Mouse (Mus musculus) kidney, adult 2 months (tissue): Measurements from ENCODE around the gene Fgf11. TPM values are rescaled to one million over a fixed set of nuclear protein-coding genes. Genes with fewer than 3 reads are reported as not detected.

ENCODE experiments used
- DNase-seq: peaks from one replicate; pipeline ENCODE4 v3.0.0; 2021
- H3K27ac ChIP-seq: fragments of 200-500 bp; 2 replicates; pipeline ENCODE4 v1.5.1; 2012; ENCODE audit warnings: low read depth, low read length, control low read depth, inconsistent platforms; ENCODE audit not compliant: insufficient read depth
- H3K27me3 ChIP-seq: fragments of 200-500 bp; replicated peaks from 2 replicates; pipeline ENCODE4 v1.6.1; 2012; ENCODE audit warnings: mild to moderate bottlenecking, moderate library complexity, low read length, inconsistent platforms; ENCODE audit not compliant: control insufficient read depth, insufficient read depth
- H3K36me3 ChIP-seq: fragments of 200-500 bp; 2 replicates; pipeline ENCODE4 v1.6.1; 2012; ENCODE audit warnings: mild to moderate bottlenecking, moderate library complexity, low read length, inconsistent platforms; ENCODE audit not compliant: control insufficient read depth, insufficient read depth
- H3K4me1 ChIP-seq: fragments of 200-500 bp; 2 replicates; pipeline ENCODE4 v1.6.1; 2011; ENCODE audit warnings: low read length; ENCODE audit not compliant: control insufficient read depth, insufficient read depth
- H3K4me3 ChIP-seq: fragments of 200-500 bp; 2 replicates; pipeline ENCODE4 v1.5.1; 2011; ENCODE audit warnings: mild to moderate bottlenecking, low read depth, low read length, control low read depth; ENCODE audit not compliant: insufficient read depth
- CTCF ChIP-seq: fragments of 200-500 bp; conservative IDR thresholded peaks from 2 replicates; pipeline ENCODE4 v1.5.1; 2011; ENCODE audit warnings: low read depth, mild to moderate bottlenecking, control low read depth, low read length, moderate library complexity, mixed read lengths; ENCODE audit not compliant: insufficient read depth, insufficient read length
- POLR2A ChIP-seq: fragments of 200-500 bp; IDR thresholded peaks from one replicate; pipeline ENCODE4 v1.6.1; 2011; ENCODE audit warnings: low read depth, low read length, control low read depth
- WGBS: fragments of 180-500 bp; shearing (Covaris S2); methylation state at CpG from one replicate; pipeline ENCODE4 v1.1.7; 2018; 5-methylcytosine and 5-hydroxymethylcytosine counted together
- polyA plus RNA-seq: library from polyadenylated mRNA; depleted of rRNA; stranded (reverse); fragments of >200 nt; gene quantifications from 2 replicates; pipeline ENCODE4 v1.2.3, GENCODE M21; 2012

Fgf11 gene
- polyA plus RNA-seq, 1 experiment, result 2.6 TPM

GRCm38 (mm10) chr11:69804652-69804940 is 2.9 kb upstream of the Fgf11 start:
- 11% methylated on average over 12 of the region's 12 CpGs for WGBS

GRCm38 (mm10) chr11:69803786-69804651 is 2.4 kb upstream of the Fgf11 start:
- WGBS, result 2% methylated on average over 60 of the region's 60 CpGs
- Histone ChIP-seq H3K4me1 (peaks cover 20% of the 10 kb centered on the region), H3K4me3 (peak overlapping the region; percentile 45), H3K27ac (peak overlapping the region; percentile 18; the same call in 1 of the 2 replicates), H3K27me3 (no peaks in the 10 kb centered on the region; the same call in 1 of the 2 replicates), H3K36me3 (no peaks in the 10 kb centered on the region)
- DNase-seq, result peak; percentile 90
- TF ChIP-seq CTCF (peak; percentile 57), POLR2A (no peak)

More at GRCm38 (mm10) chr11:69804652-69804940, 2.9 kb upstream of the Fgf11 start:
- peak overlapping the region; percentile 45 for H3K4me3 ChIP-seq
- no peaks in the 10 kb centered on the region for H3K36me3 ChIP-seq
- H3K27ac ChIP-seq, result 0 out of 2 replicates have a peak overlapping the region, but pooled peaks have one; percentile 17
- peaks cover 20% of the 10 kb centered on the region for H3K4me1 ChIP-seq
- TF ChIP-seq POLR2A, result no peak
- TF ChIP-seq CTCF, result no peak
- DNase-seq, result peak; percentile 67
- H3K27me3 ChIP-seq, result no peaks in the 10 kb centered on the region; the same call in 1 of the 2 replicates

GRCm38 (mm10) chr11:69803328-69803727 is 1.7 kb upstream of the Fgf11 start:
- Histone ChIP-seq H3K27me3 (no peaks in the 10 kb centered on the region; the same call in 1 of the 2 replicates), H3K4me3 (peak overlapping the region; percentile 45), H3K27ac (no peak overlapping the region), H3K4me1 (peaks cover 20% of the 10 kb centered on the region), H3K36me3 (no peaks in the 10 kb centered on the region)
- TF ChIP-seq CTCF, result no peak
- 5% methylated on average over 12 of the region's 12 CpGs for WGBS
- DNase-seq, result no peak

GRCm38 (mm10) chr11:69802648-69803105 is 1.0 kb upstream of the Fgf11 start:
- Histone ChIP-seq H3K36me3 (no peaks in the 10 kb centered on the region), H3K27ac (no peak overlapping the region), H3K4me3 (peak overlapping the region; percentile 45), H3K4me1 (peaks cover 20% of the 10 kb centered on the region), H3K27me3 (no peaks in the 10 kb centered on the region; the same call in 1 of the 2 replicates)
- DNase-seq, result peak; percentile 87
- 2% methylated on average over 33 of the region's 33 CpGs for WGBS
- TF ChIP-seq CTCF (no peak), POLR2A (no peak)

GRCm38 (mm10) chr11:69800392-69801197 is 1.1 kb downstream of the Fgf11 start:
- Histone ChIP-seq H3K4me3 (peak overlapping the region; percentile 42), H3K4me1 (peaks cover 20% of the 10 kb centered on the region), H3K27me3 (no peaks in the 10 kb centered on the region; the same call in 1 of the 2 replicates), H3K36me3 (no peaks in the 10 kb centered on the region), H3K27ac (no peak overlapping the region)
- DNase-seq, result peak; percentile 49
- WGBS, result 2% methylated on average over 36 of the region's 36 CpGs
- TF ChIP-seq CTCF (no peak), POLR2A (no peak)

DNA sequence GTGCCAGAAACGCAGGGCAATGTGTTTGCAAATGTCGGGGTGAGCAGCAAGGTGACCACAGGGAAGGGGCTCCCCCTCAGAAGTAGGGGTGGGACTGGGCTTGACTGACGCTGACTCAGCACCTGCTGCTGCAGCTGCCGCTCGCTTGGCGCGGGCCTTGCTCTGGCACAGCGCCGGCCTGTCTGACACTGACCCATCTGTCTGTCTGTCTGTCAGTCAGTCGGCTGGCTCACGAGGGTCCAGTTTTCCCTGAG is 1.6 kb downstream of the Fgf11 start:
- H3K4me1 ChIP-seq, result peaks cover 20% of the 10 kb centered on the region
- H3K4me3 ChIP-seq, result no peak overlapping the region
- H3K27ac ChIP-seq, result no peak overlapping the region
- no peaks in the 10 kb centered on the region; the same call in 1 of the 2 replicates for H3K27me3 ChIP-seq
- TF ChIP-seq CTCF, result no peak
- no peak for TF ChIP-seq POLR2A
- DNase-seq, result peak; percentile 16
- 21% methylated on average over 11 of the region's 11 CpGs for WGBS
- H3K36me3 ChIP-seq, result no peaks in the 10 kb centered on the region
